Mouse (Mus musculus): ENCODE results near the gene Ank3. TPM values are rescaled to one million over a fixed set of nuclear protein-coding genes. Genes with fewer than 3 reads are reported as not detected.
A peak's percentile ranks its signal among the peaks of the same experiment; 100 is the strongest.

Gene Ank3
- polyA plus RNA-seq, 1 experiment from 2014 or later = 21.6 TPM

GRCm38 (mm10) chr10:69821245-69821644, 422.7 kb downstream of the Ank3 start:
- no peaks in the 10 kb centered on the region for H3K36me3 ChIP-seq (ENCODE audit: control insufficient read depth, insufficient read depth)
- 92% methylated on average over 7 of the region's 7 CpGs for WGBS
- H3K27ac ChIP-seq (ENCODE audit: low read depth, low read length) = no peak overlapping the region
- H3K4me2 ChIP-seq (replicated peaks; ENCODE audit: low read depth) = no peak overlapping the region
- H3K4me1 ChIP-seq (replicated peaks; ENCODE audit: control insufficient read depth, insufficient read depth, low read length) = no peaks in the 10 kb centered on the region
- H3K4me3 ChIP-seq (ENCODE audit: low read depth, low read length) = no peak overlapping the region
- no peaks in the 10 kb centered on the region for H3K9me3 ChIP-seq (ENCODE audit: control insufficient read depth)
- no peaks in the 10 kb centered on the region for H3K27me3 ChIP-seq (replicated peaks; ENCODE audit: control insufficient read depth, insufficient read depth, low read length)
- ATAC-seq = no peak
- H3K9ac ChIP-seq (ENCODE audit: low read depth, low read length) = no peak overlapping the region
- TF ChIP-seq CTCF (IDR thresholded peaks at IDR 0.05; ENCODE audit: low read depth) = no peak

GRCm38 (mm10) chr10:69828770-69829169, 430.2 kb downstream of the Ank3 start:
- Histone ChIP-seq H3K36me3 (ENCODE audit: control insufficient read depth, insufficient read depth) (no peaks in the 10 kb centered on the region), H3K27ac (ENCODE audit: low read depth, low read length) (no peak overlapping the region), H3K4me2 (replicated peaks; ENCODE audit: low read depth) (no peak overlapping the region), H3K27me3 (replicated peaks; ENCODE audit: control insufficient read depth, insufficient read depth, low read length) (no peaks in the 10 kb centered on the region), H3K4me1 (replicated peaks; ENCODE audit: control insufficient read depth, insufficient read depth, low read length) (no peaks in the 10 kb centered on the region), H3K4me3 (ENCODE audit: low read depth, low read length) (no peak overlapping the region), H3K9me3 (ENCODE audit: control insufficient read depth) (no peaks in the 10 kb centered on the region), H3K9ac (ENCODE audit: low read depth, low read length) (no peak overlapping the region)
- TF ChIP-seq CTCF (IDR thresholded peaks at IDR 0.05; ENCODE audit: low read depth) = no peak
- no peak for ATAC-seq
- WGBS = 69% methylated on average over 2 of the region's 2 CpGs

- TF ChIP-seq CTCF (IDR thresholded peaks at IDR 0.05; ENCODE audit: low read depth) = no peak
- no peaks in the 10 kb centered on the region for H3K4me1 ChIP-seq (replicated peaks; ENCODE audit: control insufficient read depth, insufficient read depth, low read length)
- H3K9ac ChIP-seq (ENCODE audit: low read depth, low read length) = no peak overlapping the region
- H3K9me3 ChIP-seq (ENCODE audit: control insufficient read depth) = no peaks in the 10 kb centered on the region
- no peak overlapping the region for H3K4me3 ChIP-seq (ENCODE audit: low read depth, low read length)
- H3K27me3 ChIP-seq (replicated peaks; ENCODE audit: control insufficient read depth, insufficient read depth, low read length) = no peaks in the 10 kb centered on the region
- H3K36me3 ChIP-seq (ENCODE audit: control insufficient read depth, insufficient read depth) = no peaks in the 10 kb centered on the region
- no peak overlapping the region for H3K27ac ChIP-seq (ENCODE audit: low read depth, low read length)
- WGBS = 84% methylated on average over 3 of the region's 3 CpGs
- no peak overlapping the region for H3K4me2 ChIP-seq (replicated peaks; ENCODE audit: low read depth)
- ATAC-seq = no peak
These were observed 430.7 kb downstream of the Ank3 start for GRCm38 (mm10) chr10:69829236-69829635.

GRCm38 (mm10) chr10:69831568-69831967, 433.0 kb downstream of the Ank3 start:
- H3K9ac ChIP-seq (ENCODE audit: low read depth, low read length) = no peak overlapping the region
- no peak for TF ChIP-seq CTCF (IDR thresholded peaks at IDR 0.05; ENCODE audit: low read depth)
- H3K4me2 ChIP-seq (replicated peaks; ENCODE audit: low read depth) = no peak overlapping the region
- no peaks in the 10 kb centered on the region for H3K9me3 ChIP-seq (ENCODE audit: control insufficient read depth)
- H3K4me3 ChIP-seq (ENCODE audit: low read depth, low read length) = no peak overlapping the region
- no peaks in the 10 kb centered on the region for H3K36me3 ChIP-seq (ENCODE audit: control insufficient read depth, insufficient read depth)
- no peak for ATAC-seq
- WGBS = 80% methylated on average over 7 of the region's 7 CpGs
- no peaks in the 10 kb centered on the region for H3K4me1 ChIP-seq (replicated peaks; ENCODE audit: control insufficient read depth, insufficient read depth, low read length)
- H3K27ac ChIP-seq (ENCODE audit: low read depth, low read length) = no peak overlapping the region
- H3K27me3 ChIP-seq (replicated peaks; ENCODE audit: control insufficient read depth, insufficient read depth, low read length) = no peaks in the 10 kb centered on the region

DNA sequence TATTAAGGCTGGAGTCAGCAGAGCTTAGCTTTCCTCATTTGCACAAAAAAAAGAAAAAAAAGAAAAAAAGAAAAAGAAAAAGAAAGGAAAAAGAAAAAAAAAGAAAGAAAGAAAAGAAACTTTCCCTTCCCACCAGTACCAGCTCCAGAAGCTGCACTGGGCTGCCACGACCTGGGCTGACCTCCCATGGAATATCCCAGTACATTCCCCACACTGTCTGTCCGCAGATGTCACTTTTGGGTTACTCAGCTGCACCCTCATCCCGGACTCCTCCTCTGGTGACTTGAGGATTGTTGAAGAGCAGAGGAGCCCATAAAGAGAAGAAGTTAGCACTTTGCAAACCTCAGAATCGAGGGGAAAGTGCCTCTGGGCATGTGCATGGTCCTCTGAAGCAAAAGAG, 433.7 kb downstream of the Ank3 start:
- 82% methylated on average over 4 of the region's 4 CpGs for WGBS
- Histone ChIP-seq H3K27me3 (replicated peaks; ENCODE audit: control insufficient read depth, insufficient read depth, low read length) (no peaks in the 10 kb centered on the region), H3K36me3 (ENCODE audit: control insufficient read depth, insufficient read depth) (no peaks in the 10 kb centered on the region), H3K9me3 (ENCODE audit: control insufficient read depth) (no peaks in the 10 kb centered on the region), H3K9ac (ENCODE audit: low read depth, low read length) (no peak overlapping the region), H3K27ac (ENCODE audit: low read depth, low read length) (no peak overlapping the region), H3K4me3 (ENCODE audit: low read depth, low read length) (no peak overlapping the region), H3K4me1 (replicated peaks; ENCODE audit: control insufficient read depth, insufficient read depth, low read length) (no peaks in the 10 kb centered on the region), H3K4me2 (replicated peaks; ENCODE audit: low read depth) (no peak overlapping the region)
- no peak for TF ChIP-seq CTCF (IDR thresholded peaks at IDR 0.05; ENCODE audit: low read depth)
- ATAC-seq = no peak

DNA sequence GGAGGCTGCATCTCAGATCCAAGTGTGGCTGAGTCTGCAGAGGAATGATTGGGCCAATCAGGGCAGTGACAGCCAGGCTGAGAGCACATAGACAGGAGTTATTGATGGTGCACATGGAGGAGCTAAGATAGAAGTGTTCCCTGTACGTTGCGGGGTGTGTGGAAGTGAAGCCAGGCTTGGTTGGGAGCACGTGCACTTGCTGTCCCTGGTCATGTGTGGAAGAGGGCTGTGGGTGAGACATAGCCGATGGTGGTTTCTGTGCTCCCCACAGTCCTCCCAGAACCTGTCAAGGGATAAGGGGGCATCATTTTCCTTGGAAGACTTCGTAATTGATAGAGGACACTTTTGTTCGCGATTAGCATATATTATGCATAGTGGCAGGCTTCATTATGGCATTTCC, 434.2 kb downstream of the Ank3 start:
- no peak for ATAC-seq
- Histone ChIP-seq H3K4me1 (replicated peaks; ENCODE audit: control insufficient read depth, insufficient read depth, low read length) (no peaks in the 10 kb centered on the region), H3K4me3 (ENCODE audit: low read depth, low read length) (no peak overlapping the region), H3K4me2 (replicated peaks; ENCODE audit: low read depth) (no peak overlapping the region), H3K27me3 (replicated peaks; ENCODE audit: control insufficient read depth, insufficient read depth, low read length) (no peaks in the 10 kb centered on the region), H3K36me3 (ENCODE audit: control insufficient read depth, insufficient read depth) (no peaks in the 10 kb centered on the region), H3K27ac (ENCODE audit: low read depth, low read length) (no peak overlapping the region), H3K9ac (ENCODE audit: low read depth, low read length) (no peak overlapping the region), H3K9me3 (ENCODE audit: control insufficient read depth) (no peaks in the 10 kb centered on the region)
- 93% methylated on average over 7 of the region's 7 CpGs for WGBS
- no peak for TF ChIP-seq CTCF (IDR thresholded peaks at IDR 0.05; ENCODE audit: low read depth)

DNA sequence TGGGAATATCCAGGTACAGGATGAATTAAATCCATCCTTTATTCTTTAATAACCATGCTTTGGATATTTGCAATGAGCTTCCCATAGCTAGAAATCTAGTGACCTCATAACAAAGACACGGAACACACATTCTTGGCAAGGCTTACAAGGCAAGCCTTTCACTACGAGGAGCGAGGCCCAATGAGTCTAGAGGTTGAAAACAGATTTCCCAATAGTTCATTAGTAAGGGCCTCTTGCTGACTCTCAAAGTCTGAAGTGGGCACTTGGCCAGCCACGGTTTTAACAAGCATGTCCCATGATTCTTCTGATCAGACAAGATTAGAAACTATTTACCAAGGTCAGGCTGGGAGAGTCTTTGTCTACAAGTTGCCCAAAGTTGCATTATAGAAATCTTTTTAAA, 436.1 kb downstream of the Ank3 start:
- no peak for TF ChIP-seq CTCF (IDR thresholded peaks at IDR 0.05; ENCODE audit: low read depth)
- H3K9me3 ChIP-seq (ENCODE audit: control insufficient read depth) = no peaks in the 10 kb centered on the region
- no peak overlapping the region for H3K4me3 ChIP-seq (ENCODE audit: low read depth, low read length)
- no peak overlapping the region for H3K4me2 ChIP-seq (replicated peaks; ENCODE audit: low read depth)
- peak; percentile 71; the same call in 1 of the 2 replicates for ATAC-seq
- no peaks in the 10 kb centered on the region for H3K4me1 ChIP-seq (replicated peaks; ENCODE audit: control insufficient read depth, insufficient read depth, low read length)
- no peaks in the 10 kb centered on the region for H3K27me3 ChIP-seq (replicated peaks; ENCODE audit: control insufficient read depth, insufficient read depth, low read length)
- H3K36me3 ChIP-seq (ENCODE audit: control insufficient read depth, insufficient read depth) = no peaks in the 10 kb centered on the region
- no peak overlapping the region for H3K27ac ChIP-seq (ENCODE audit: low read depth, low read length)
- no peak overlapping the region for H3K9ac ChIP-seq (ENCODE audit: low read depth, low read length)
- 27% methylated on average over 4 of the region's 4 CpGs for WGBS

Measured in intestine, postnatal 0 days (tissue).